ENCODE assay signal across 31 mouse cellular contexts in genomic region chr1:164998621-164999020, GRCm38 (mm10).
DNase-seq lines count a peak whose midpoint lies in the region; ATAC-seq and TF ChIP-seq lines count a peak whose summit lies in the region.
"Had no signal": no experiment of that assay in that cellular context is flagged by ENCODE, and none has a peak within 500 bp of the region (broad histone marks: within the 10 kb centered on the region; RNA-seq: fewer than 3 reads in every experiment).

No protein-coding gene starts in this region.

- H3K4me3 ChIP-seq in intestine, embryonic 16.5 days (ENCODE audit: low read length): no peak overlapping the region
- H3K4me3 ChIP-seq in intestine, postnatal 0 days (ENCODE audit: low read depth, low read length): no peak overlapping the region
- no peak overlapping the region for H3K4me3 ChIP-seq in embryonic facial prominence, embryonic 15.5 days (replicated peaks)
- H3K4me3 ChIP-seq in liver, embryonic 11.5 days (ENCODE audit: low read depth, low read length): no peak overlapping the region
- H3K4me3 ChIP-seq: forebrain, embryonic 13.5 days; heart, embryonic 12.5 days; limb, embryonic 13.5 days; liver, embryonic 13.5 days; megakaryocyte, embryonic 14.5 days; midbrain, embryonic 12.5 days; myocyte; neural tube, embryonic 12.5 days had no signal

- WGBS in intestine, embryonic 16.5 days: 81% methylated on average over 3 of the region's 3 CpGs
- WGBS in intestine, postnatal 0 days: 82% methylated on average over 3 of the region's 3 CpGs
- 59% methylated on average over 3 of the region's 3 CpGs for WGBS in embryonic facial prominence, embryonic 15.5 days
- WGBS in liver, embryonic 11.5 days: 87% methylated on average over 3 of the region's 3 CpGs

- peak overlapping the region; percentile 19; the same call in 1 of the 2 replicates for H3K27ac ChIP-seq in intestine, embryonic 16.5 days (ENCODE audit: low read length)
- no peak overlapping the region for H3K27ac ChIP-seq in intestine, postnatal 0 days (ENCODE audit: low read depth, low read length)
- peak overlapping the region; percentile 44 for H3K27ac ChIP-seq in embryonic facial prominence, embryonic 15.5 days (replicated peaks)
- no peak overlapping the region for H3K27ac ChIP-seq in liver, embryonic 11.5 days (ENCODE audit: low read depth, low read length)
- H3K27ac ChIP-seq: forebrain, embryonic 13.5 days; limb, embryonic 13.5 days; liver, embryonic 13.5 days; midbrain, embryonic 12.5 days; neural tube, embryonic 12.5 days had no signal

- no peak overlapping the region for H3K9ac ChIP-seq in intestine, embryonic 16.5 days (ENCODE audit: low read depth, low read length)
- H3K9ac ChIP-seq in intestine, postnatal 0 days (ENCODE audit: low read depth, low read length): no peak overlapping the region
- H3K9ac ChIP-seq in embryonic facial prominence, embryonic 15.5 days: no peak overlapping the region
- no peak overlapping the region for H3K9ac ChIP-seq in liver, embryonic 11.5 days (ENCODE audit: low read depth, low read length)
- H3K9ac ChIP-seq: forebrain, embryonic 13.5 days; heart, embryonic 12.5 days; limb, embryonic 13.5 days; liver, embryonic 13.5 days; midbrain, embryonic 12.5 days; neural tube, embryonic 12.5 days had no signal

- H3K9me3 ChIP-seq in intestine, embryonic 16.5 days (ENCODE audit: control insufficient read depth, low read length): no peaks in the 10 kb centered on the region
- no peaks in the 10 kb centered on the region for H3K9me3 ChIP-seq in intestine, postnatal 0 days (ENCODE audit: control insufficient read depth)
- H3K9me3 ChIP-seq in embryonic facial prominence, embryonic 15.5 days (replicated peaks): no peaks in the 10 kb centered on the region
- no peaks in the 10 kb centered on the region for H3K9me3 ChIP-seq in liver, embryonic 11.5 days (ENCODE audit: control insufficient read depth, low read length)
- H3K9me3 ChIP-seq: forebrain, embryonic 13.5 days; heart, embryonic 12.5 days; limb, embryonic 13.5 days; liver, embryonic 13.5 days; midbrain, embryonic 12.5 days; neural tube, embryonic 12.5 days had no signal

- H3K4me1 ChIP-seq in intestine, embryonic 16.5 days (ENCODE audit: control insufficient read depth, insufficient read depth, low read length): peaks cover 5% of the 10 kb centered on the region
- no peaks in the 10 kb centered on the region for H3K4me1 ChIP-seq in intestine, postnatal 0 days (replicated peaks; ENCODE audit: control insufficient read depth, insufficient read depth, low read length)
- H3K4me1 ChIP-seq in embryonic facial prominence, embryonic 15.5 days: no peaks in the 10 kb centered on the region
- H3K4me1 ChIP-seq in liver, embryonic 11.5 days (replicated peaks; ENCODE audit: control insufficient read depth, insufficient read depth, low read length): no peaks in the 10 kb centered on the region
- H3K4me1 ChIP-seq: forebrain, embryonic 13.5 days; limb, embryonic 13.5 days; liver, embryonic 13.5 days; neural tube, embryonic 12.5 days had no signal

- H3K27me3 ChIP-seq in intestine, embryonic 16.5 days (replicated peaks; ENCODE audit: control insufficient read depth, insufficient read depth, low read length): no peaks in the 10 kb centered on the region
- H3K27me3 ChIP-seq in intestine, postnatal 0 days (replicated peaks; ENCODE audit: control insufficient read depth, insufficient read depth, low read length): no peaks in the 10 kb centered on the region
- no peaks in the 10 kb centered on the region for H3K27me3 ChIP-seq in embryonic facial prominence, embryonic 15.5 days
- no peaks in the 10 kb centered on the region for H3K27me3 ChIP-seq in liver, embryonic 11.5 days (replicated peaks; ENCODE audit: control insufficient read depth, insufficient read depth, low read length)
- H3K27me3 ChIP-seq: forebrain, embryonic 13.5 days; heart, embryonic 12.5 days; limb, embryonic 13.5 days; liver, embryonic 13.5 days; midbrain, embryonic 12.5 days; neural tube, embryonic 12.5 days had no signal

- TF ChIP-seq CTCF in intestine, postnatal 0 days (IDR thresholded peaks at IDR 0.05; ENCODE audit: low read depth): no peak

- ATAC-seq in frontal cortex, adult (ENCODE audit: low TSS enrichment): peak; percentile 95
- no peak for ATAC-seq in intestine, embryonic 16.5 days
- no peak for ATAC-seq in intestine, postnatal 0 days
- ATAC-seq in embryonic facial prominence, embryonic 15.5 days (ENCODE audit: insufficient number of reproducible peaks, low FRiP score, low TSS enrichment, low read depth): no peak
- no peak for ATAC-seq in granulocyte monocyte progenitor cell, adult 5-6 weeks (replicated peaks; ENCODE audit: poor library complexity, severe bottlenecking)
- no peak for ATAC-seq in liver, embryonic 11.5 days (replicated peaks; ENCODE audit: low FRiP score)
- ATAC-seq: forebrain, embryonic 13.5 days; lung, postnatal 0 days had no signal

- no peak overlapping the region for H3K4me2 ChIP-seq in intestine, embryonic 16.5 days (ENCODE audit: low read depth, low read length)
- H3K4me2 ChIP-seq in intestine, postnatal 0 days (replicated peaks; ENCODE audit: low read depth): no peak overlapping the region
- no peak overlapping the region for H3K4me2 ChIP-seq in embryonic facial prominence, embryonic 15.5 days (replicated peaks)
- H3K4me2 ChIP-seq in liver, embryonic 11.5 days: no peak overlapping the region
- H3K4me2 ChIP-seq: forebrain, embryonic 13.5 days; heart, embryonic 12.5 days; limb, embryonic 13.5 days; liver, embryonic 13.5 days; midbrain, embryonic 12.5 days; neural tube, embryonic 12.5 days had no signal

- DNase-seq in frontal cortex, postnatal 10 days (ENCODE audit: low spot score in 2 of 2): no peak
- peak; percentile 47 for DNase-seq in adipocyte (ENCODE audit: low spot score)
- no peak for DNase-seq in liver, embryonic 11.5 days (ENCODE audit: low spot score)
- DNase-seq: adrenal gland, postnatal 10 days; cerebellum, adult 11 months; cerebellum, adult 9-10 months; cerebellum, postnatal 36 days; embryo, embryonic 11 days; gastrocnemius, postnatal 10 days; kidney, postnatal 14 days; layer of hippocampus, adult 9-11 months; liver, embryonic 13.5 days; lung, adult 18-20 months; lung, postnatal 4 days; right cerebral cortex, postnatal 4 days; thymus, adult 18-20 months; thymus, postnatal 25 days had no signal

- H3K36me3 ChIP-seq in intestine, embryonic 16.5 days (ENCODE audit: control insufficient read depth, insufficient read depth, low read length): no peaks in the 10 kb centered on the region
- H3K36me3 ChIP-seq in intestine, postnatal 0 days (ENCODE audit: control insufficient read depth, insufficient read depth): no peaks in the 10 kb centered on the region
- no peaks in the 10 kb centered on the region for H3K36me3 ChIP-seq in embryonic facial prominence, embryonic 15.5 days
- no peaks in the 10 kb centered on the region for H3K36me3 ChIP-seq in liver, embryonic 11.5 days (ENCODE audit: control insufficient read depth, insufficient read depth, low read length)
- H3K36me3 ChIP-seq: G1E; heart, embryonic 12.5 days; limb, embryonic 13.5 days; liver, embryonic 13.5 days; midbrain, embryonic 12.5 days; neural tube, embryonic 12.5 days had no signal

Comparison
In these comparisons a context has a peak if more than half of its experiments do, and no peak if none do; other contexts are left out.
1. H3K27ac ChIP-seq: peak in intestine, embryonic 16.5 days (single experiment) and embryonic facial prominence, embryonic 15.5 days (single experiment); none in intestine, postnatal 0 days (single experiment) and liver, embryonic 11.5 days (single experiment).